Mouse (Mus musculus): ENCODE measurements around the gene Triobp. TPM values are rescaled to one million over a fixed set of nuclear protein-coding genes. Genes with fewer than 3 reads are reported as not detected.

Triobp gene
- polyA plus RNA-seq, 1 experiment from 2014 or later = 135 TPM

DNA sequence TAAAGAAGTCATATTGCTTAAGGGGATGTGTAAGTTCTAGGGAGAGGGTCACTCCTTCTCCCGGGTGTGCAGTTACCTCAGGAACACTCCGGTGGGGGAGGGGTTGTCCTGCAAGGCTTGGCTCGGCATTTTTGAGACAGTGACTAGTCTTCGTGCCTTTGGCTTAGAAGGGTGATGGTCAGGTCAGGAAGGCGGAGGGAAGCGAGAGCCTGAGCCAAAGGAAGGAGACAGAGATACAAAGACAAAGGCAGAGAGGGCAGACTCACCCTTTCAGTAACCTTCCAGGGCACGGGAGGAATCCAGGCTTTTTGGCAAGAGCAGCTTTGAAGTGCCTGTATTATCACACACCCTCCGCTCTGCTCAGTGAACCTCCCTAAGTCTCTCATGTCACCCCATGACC lies 22.4 kb upstream of the Triobp start:
- ChIA-PET CTCF (interaction anchor here (1.1 to 3.9 kb wide), 4 partner anchors 8 to 18 kb away, joined by 3 to 36 read pairs (median 4); partner anchors contain the start of gene Pdxp), POLR2A (no interaction called here)
- TF ChIP-seq CTCF (IDR thresholded peaks at IDR 0.05) = no peak
- H3K27me3 ChIP-seq = no peaks in the 10 kb centered on the region
- DNase-seq (ENCODE audit: low read depth, low spot score) = no peak
- in situ Hi-C loops (cut with MboI; ENCODE audit: low pct_unique_long_range_greater_than_20kb) = no loop called here
- no peak for ATAC-seq

DNA sequence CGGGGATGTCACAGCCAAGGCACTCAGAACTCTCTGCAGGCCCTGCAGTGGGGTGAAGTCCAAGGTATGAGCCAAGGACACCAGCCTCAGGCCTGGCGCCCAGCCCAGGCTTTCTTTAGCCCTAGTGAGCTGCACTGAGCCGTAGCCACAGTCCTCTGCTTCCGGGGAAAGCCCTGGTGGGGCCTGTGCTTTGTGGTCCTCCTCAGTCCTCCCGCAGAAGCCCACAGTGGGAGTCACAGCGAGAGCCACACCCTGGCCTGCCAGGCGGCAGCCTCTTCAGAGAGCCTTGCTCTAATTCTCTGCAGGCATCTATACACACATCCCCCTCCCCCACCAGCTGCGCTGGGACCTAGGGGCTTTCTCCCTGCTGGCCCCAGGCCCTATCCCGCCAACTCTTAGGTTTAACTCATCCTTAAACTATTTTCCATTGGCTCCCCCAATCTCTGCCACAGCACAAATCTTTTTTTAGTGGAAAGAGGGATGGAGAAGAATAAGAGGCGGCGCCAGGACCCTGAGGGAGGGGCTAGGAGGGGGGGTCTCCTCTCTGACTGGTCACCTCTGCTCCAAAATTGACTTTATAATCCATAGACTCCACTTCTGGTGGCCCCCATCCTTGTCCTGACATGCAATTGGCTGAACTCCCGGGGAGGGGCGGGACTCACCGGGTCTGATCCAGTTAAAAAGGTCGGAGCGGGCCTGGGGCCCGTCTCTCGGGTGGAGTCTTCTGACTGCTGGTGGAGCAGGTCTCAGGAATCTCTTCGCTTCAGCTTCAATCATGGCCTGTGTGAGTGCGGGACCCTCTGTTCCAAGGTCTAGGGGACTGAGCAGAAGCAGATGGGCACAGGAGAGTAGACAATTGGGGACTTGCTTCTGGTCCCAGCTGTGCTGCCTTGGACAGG lies 21.3 kb upstream of the Triobp start, which contains the start of gene Lgals1:
Gene Lgals1, plus strand, starts transcription at position 705 of the 899 bp plus-strand sequence.
- no peak for TF ChIP-seq CTCF (IDR thresholded peaks at IDR 0.05)
- H3K27me3 ChIP-seq = no peaks in the 10 kb centered on the region
- in situ Hi-C loops (cut with MboI; ENCODE audit: low pct_unique_long_range_greater_than_20kb) = no loop called here
- POLR2A ChIA-PET = interaction anchor here (1.0 to 2.8 kb wide), 2 partner anchors 11 to 14 kb away, joined by 3 to 25 read pairs; partner anchors contain the start of gene Pdxp
- ATAC-seq (peak; percentile 75), DNase-seq (ENCODE audit: low read depth, low spot score) (peak; percentile 94)
- CTCF ChIA-PET = interaction anchor here (1.1 to 3.9 kb wide), 3 partner anchors 9 to 13 kb away, joined by 3 to 36 read pairs (median 3); partner anchors contain the start of gene Pdxp

DNA sequence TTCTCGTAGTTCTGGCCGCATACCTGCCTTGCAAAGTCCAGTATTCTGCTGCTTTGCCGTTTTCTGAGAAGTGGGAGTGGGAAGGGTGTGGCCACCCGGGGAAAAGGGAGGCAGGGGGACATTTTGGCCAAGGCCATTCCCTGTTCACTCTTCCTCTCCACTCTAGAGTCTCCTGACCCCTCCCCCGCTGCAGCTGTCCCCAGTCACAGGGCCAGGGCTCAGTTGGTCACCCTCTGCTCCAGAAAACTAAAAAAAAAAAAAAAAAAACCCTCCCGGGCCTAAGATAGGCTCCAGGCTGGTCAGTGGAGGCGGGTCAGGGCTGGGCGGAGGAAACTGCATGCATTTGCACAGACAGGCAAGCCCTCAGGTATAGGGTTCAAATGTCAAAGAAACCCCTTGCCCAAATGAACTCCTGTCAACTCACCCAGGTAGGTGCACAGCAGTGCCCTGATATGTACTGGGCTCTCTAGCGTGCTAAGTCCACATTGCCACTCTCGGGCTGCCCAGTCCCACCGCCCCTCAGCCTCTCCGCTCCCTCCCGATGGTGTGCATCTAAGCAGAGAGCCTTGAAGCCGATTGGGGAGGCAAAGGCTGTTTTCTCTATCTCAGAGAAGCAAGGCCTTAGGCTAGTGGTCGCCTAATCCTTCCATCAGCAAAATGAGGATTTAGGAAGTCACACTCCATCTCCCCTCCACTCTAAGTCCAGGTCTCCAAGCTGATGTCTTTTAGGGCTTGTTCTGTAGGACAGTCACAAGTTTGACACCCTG lies 20.3 kb upstream of the Triobp start:
- ATAC-seq (no peak), DNase-seq (ENCODE audit: low read depth, low spot score) (no peak)
- no peaks in the 10 kb centered on the region for H3K27me3 ChIP-seq
- ChIA-PET POLR2A (interaction anchor here (1.0 to 2.8 kb wide), 2 partner anchors 12 to 15 kb away, joined by 3 to 25 read pairs; partner anchors contain the start of gene Pdxp), CTCF (interaction anchor here (12.4 kb wide), 1 partner anchor 12 kb away, joined by 136 read pairs; the partner anchor contains the start of gene Pdxp)
- in situ Hi-C loops (cut with MboI; ENCODE audit: low pct_unique_long_range_greater_than_20kb) = no loop called here
- TF ChIP-seq CTCF (IDR thresholded peaks at IDR 0.05) = no peak

DNA sequence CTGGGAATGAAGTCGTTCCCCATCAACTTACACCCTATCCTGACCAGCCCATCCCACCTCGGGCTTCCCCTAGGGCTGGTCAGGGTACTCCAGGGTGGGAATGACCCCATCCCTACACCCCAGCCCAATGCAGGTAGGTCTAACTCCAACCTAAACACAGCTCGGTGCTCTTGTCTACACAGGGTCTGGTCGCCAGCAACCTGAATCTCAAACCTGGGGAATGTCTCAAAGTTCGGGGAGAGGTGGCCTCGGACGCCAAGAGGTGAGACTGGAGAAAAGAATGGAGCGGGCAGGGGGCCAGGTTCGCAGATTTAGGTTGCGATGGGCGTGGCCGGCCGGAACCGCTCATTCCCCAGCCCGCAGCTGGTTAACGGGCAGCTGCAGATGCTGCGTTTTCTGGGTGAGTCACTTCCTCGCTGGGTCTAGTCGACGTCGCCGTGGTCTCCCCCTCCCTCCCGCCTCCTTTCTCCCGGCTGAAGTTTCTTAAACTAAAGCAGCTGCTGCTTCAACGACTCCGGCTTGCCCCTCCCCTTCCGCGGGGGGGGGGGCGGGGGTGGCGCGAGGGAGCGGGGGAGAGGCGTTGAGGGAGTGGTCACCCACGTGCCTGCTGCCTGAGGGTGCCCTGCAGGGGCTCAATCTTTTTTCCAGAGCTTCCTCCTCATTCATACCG lies 19.6 kb upstream of the Triobp start:
- no peak for DNase-seq (ENCODE audit: low read depth, low spot score)
- CTCF ChIA-PET = interaction anchor here (0.8 to 12.4 kb wide), 2 partner anchors 9 to 13 kb away, joined by 4 to 136 read pairs; partner anchors contain the start of gene Pdxp
- no peak for TF ChIP-seq CTCF (IDR thresholded peaks at IDR 0.05)
- no peaks in the 10 kb centered on the region for H3K27me3 ChIP-seq
- POLR2A ChIA-PET = interaction anchor here (2.8 kb wide), 1 partner anchor 13 kb away, joined by 25 read pairs; the partner anchor contains the start of gene Pdxp
- ATAC-seq = peak; percentile 55
- in situ Hi-C loops (cut with MboI; ENCODE audit: low pct_unique_long_range_greater_than_20kb) = no loop called here

GRCm38 (mm10) chr15:78928539-78928938 lies 19.0 kb upstream of the Triobp start:
- H3K27me3 ChIP-seq = no peaks in the 10 kb centered on the region
- in situ Hi-C loops (cut with MboI; ENCODE audit: low pct_unique_long_range_greater_than_20kb) = no loop called here
- DNase-seq (ENCODE audit: low read depth, low spot score) (no peak), ATAC-seq (no peak)
- CTCF ChIA-PET = interaction anchor here (0.8 to 12.4 kb wide), 2 partner anchors 9 to 13 kb away, joined by 4 to 136 read pairs; partner anchors contain the start of gene Pdxp
- POLR2A ChIA-PET = interaction anchor here (2.8 kb wide), 1 partner anchor 14 kb away, joined by 25 read pairs; the partner anchor contains the start of gene Pdxp
- no peak for TF ChIP-seq CTCF (IDR thresholded peaks at IDR 0.05)

DNA sequence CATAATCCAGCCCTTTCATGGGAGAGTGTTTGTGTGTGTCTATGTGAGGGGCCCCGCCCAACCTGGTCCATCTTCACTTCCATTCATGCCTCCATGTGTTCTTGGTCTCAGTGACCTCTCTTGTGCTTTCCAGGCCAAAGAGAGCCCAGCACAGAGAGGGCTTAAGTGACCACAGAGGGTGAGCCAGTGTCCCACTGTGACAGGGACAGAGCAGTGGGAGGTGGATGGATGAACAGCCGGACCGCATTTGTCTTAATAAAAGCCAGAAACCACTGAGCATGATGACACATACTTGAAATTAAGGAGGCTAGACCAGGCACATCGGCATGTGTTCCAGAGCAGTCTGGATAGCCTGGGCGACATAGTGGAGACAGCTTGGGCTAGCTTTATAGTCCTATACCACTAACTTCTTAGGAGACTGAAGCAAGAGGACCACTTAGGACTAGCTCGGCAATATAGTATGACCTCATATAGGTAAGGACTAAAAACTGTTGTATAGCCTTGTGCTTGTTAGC lies 17.3 kb upstream of the Triobp start:
- ChIA-PET CTCF (interaction anchor here (0.8 to 12.4 kb wide), 5 partner anchors 9 to 53 kb away, joined by 3 to 136 read pairs (median 5); partner anchors contain the start of genes Gga1 and Pdxp), POLR2A (interaction anchor here (2.2 to 3.9 kb wide), 2 partner anchors 9 to 15 kb away, joined by 9 to 41 read pairs; partner anchors contain the start of gene Pdxp)
- no peak for ATAC-seq
- in situ Hi-C loops (cut with MboI; ENCODE audit: low pct_unique_long_range_greater_than_20kb) = no loop called here
- no peak for TF ChIP-seq CTCF (IDR thresholded peaks at IDR 0.05)
- no peaks in the 10 kb centered on the region for H3K27me3 ChIP-seq
- DNase-seq (ENCODE audit: low read depth, low spot score) = no peak

- ATAC-seq (no peak), DNase-seq (ENCODE audit: low read depth, low spot score) (no peak)
- TF ChIP-seq CTCF (IDR thresholded peaks at IDR 0.05) = no peak
- POLR2A ChIA-PET = interaction anchor here (2.2 to 3.9 kb wide), 2 partner anchors 10 to 15 kb away, joined by 9 to 41 read pairs; partner anchors contain the start of gene Pdxp
- in situ Hi-C loops (cut with MboI; ENCODE audit: low pct_unique_long_range_greater_than_20kb) = no loop called here
- H3K27me3 ChIP-seq = no peaks in the 10 kb centered on the region
- CTCF ChIA-PET = interaction anchor here (0.8 to 12.4 kb wide), 7 partner anchors 10 to 55 kb away, joined by 3 to 136 read pairs (median 3); partner anchors contain the start of genes Gga1 and Pdxp
These were observed 16.6 kb upstream of the Triobp start for GRCm38 (mm10) chr15:78930801-78931426.

- no peaks in the 10 kb centered on the region for H3K27me3 ChIP-seq
- ChIA-PET POLR2A (interaction anchor here (2.2 to 3.9 kb wide), 2 partner anchors 10 to 16 kb away, joined by 9 to 41 read pairs; partner anchors contain the start of gene Pdxp), CTCF (interaction anchor here (0.7 to 12.4 kb wide), 7 partner anchors 11 to 62 kb away, joined by 3 to 136 read pairs (median 3); partner anchors contain the start of gene Pdxp)
- in situ Hi-C loops (cut with MboI; ENCODE audit: low pct_unique_long_range_greater_than_20kb) = no loop called here
- peak; percentile 37 for ATAC-seq
- TF ChIP-seq CTCF (IDR thresholded peaks at IDR 0.05) = no peak
- DNase-seq (ENCODE audit: low read depth, low spot score) = no peak
These were observed 15.9 kb upstream of the Triobp start for GRCm38 (mm10) chr15:78931577-78931976.
